Mouse (Mus musculus): ENCODE results near the gene Ptpn20. TPM values are rescaled to one million over a fixed set of nuclear protein-coding genes. Genes with fewer than 3 reads are reported as not detected.

The Ptpn20 gene
- polyA plus RNA-seq, 1 experiment from 2014 or later, result 0.11 TPM

GRCm38 (mm10) chr14:33682768-33683167, 93.8 kb downstream of the Ptpn20 start:
- Histone ChIP-seq H3K4me1 (peaks cover 5% of the 10 kb centered on the region), H3K27ac (no peak overlapping the region), H3K9ac (no peak overlapping the region), H3K9me3 (no peaks in the 10 kb centered on the region), H3K4me2 (replicated peaks) (no peak overlapping the region), H3K36me3 (no peaks in the 10 kb centered on the region), H3K27me3 (replicated peaks) (no peaks in the 10 kb centered on the region), H3K4me3 (no peak overlapping the region)
- 83% methylated on average over 2 of the region's 2 CpGs for WGBS
- no peak for ATAC-seq (ENCODE audit: low FRiP score, low read depth)

DNA sequence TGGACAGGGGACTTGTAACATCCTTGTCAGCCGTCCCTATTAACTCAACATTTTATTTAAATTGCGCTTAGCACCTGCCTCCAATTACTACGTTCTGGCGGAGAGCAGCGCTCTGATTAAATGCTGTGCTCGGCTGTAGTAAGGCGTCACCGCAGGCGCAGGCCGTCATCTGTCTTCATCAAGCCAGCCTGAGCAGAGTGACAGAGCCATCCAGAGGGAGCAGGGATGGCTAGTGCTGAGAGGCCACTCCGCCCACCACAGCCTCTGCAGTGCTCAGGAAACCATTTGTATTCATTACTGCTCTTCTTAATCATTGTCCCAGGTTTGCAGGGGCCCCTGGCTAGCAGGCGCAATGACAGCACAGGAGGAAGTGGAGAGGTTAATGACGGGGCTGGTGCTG, 94.7 kb downstream of the Ptpn20 start:
- Histone ChIP-seq H3K4me2 (replicated peaks) (peak overlapping the region; percentile 26; the same call in 1 of the 2 replicates), H3K4me1 (peaks cover 5% of the 10 kb centered on the region), H3K27ac (no peak overlapping the region), H3K9me3 (no peaks in the 10 kb centered on the region), H3K36me3 (no peaks in the 10 kb centered on the region), H3K9ac (no peak overlapping the region), H3K27me3 (replicated peaks) (no peaks in the 10 kb centered on the region), H3K4me3 (no peak overlapping the region)
- peak; percentile 91 for ATAC-seq (ENCODE audit: low FRiP score, low read depth)
- WGBS, result 5% methylated on average over 13 of the region's 13 CpGs

GRCm38 (mm10) chr14:33687444-33688028, 98.5 kb downstream of the Ptpn20 start:
- ATAC-seq (ENCODE audit: low FRiP score, low read depth), result no peak
- Histone ChIP-seq H3K9me3 (no peaks in the 10 kb centered on the region), H3K27ac (no peak overlapping the region), H3K4me1 (peaks cover 5% of the 10 kb centered on the region), H3K4me3 (no peak overlapping the region), H3K4me2 (replicated peaks) (no peak overlapping the region), H3K9ac (no peak overlapping the region), H3K36me3 (no peaks in the 10 kb centered on the region), H3K27me3 (replicated peaks) (no peaks in the 10 kb centered on the region)
- 68% methylated on average over 6 of the region's 6 CpGs for WGBS

DNA sequence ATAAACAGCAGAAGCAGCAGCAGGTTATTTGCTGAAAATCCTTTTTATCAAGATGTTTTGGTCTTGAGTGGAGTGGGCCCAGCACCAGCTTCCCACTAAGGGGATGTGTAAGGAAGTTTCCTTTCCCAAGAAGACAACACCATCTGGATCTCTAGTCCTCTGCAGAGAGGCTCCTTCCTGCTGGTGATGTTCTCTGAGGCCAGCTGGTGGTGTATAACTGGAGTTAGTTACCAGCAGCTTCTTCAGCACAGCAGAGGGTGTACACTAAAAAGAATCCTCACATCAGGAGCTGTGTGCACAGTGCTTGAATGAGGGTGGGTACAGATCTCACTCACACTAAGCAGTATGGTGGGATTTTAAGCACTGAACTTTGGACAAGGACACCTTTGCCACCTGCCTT, 100.0 kb downstream of the Ptpn20 start:
- no peaks in the 10 kb centered on the region for H3K9me3 ChIP-seq
- H3K4me3 ChIP-seq, result no peak overlapping the region
- no peak for ATAC-seq (ENCODE audit: low FRiP score, low read depth)
- no peak overlapping the region for H3K9ac ChIP-seq
- H3K4me1 ChIP-seq, result 0 out of 2 replicates have a peak, but pooled peaks cover under 1% of the 10 kb centered on the region
- no peaks in the 10 kb centered on the region for H3K27me3 ChIP-seq (replicated peaks)
- no peak overlapping the region for H3K27ac ChIP-seq
- H3K4me2 ChIP-seq (replicated peaks), result no peak overlapping the region
- H3K36me3 ChIP-seq, result no peaks in the 10 kb centered on the region

Other genes with a start within 250 kb of the Ptpn20 start
- 32.7 and 34.6 TPM in 2 replicates for gene Mapk8, start 142.0 kb upstream of the Ptpn20 start, polyA plus RNA-seq (2016; fragmentation: Nextera tagmentation; extraction: Ambion mirVana)
- not detected in 2 replicates for gene Frmpd2, start 117.5 kb upstream of the Ptpn20 start, polyA plus RNA-seq (2016; fragmentation: Nextera tagmentation; extraction: Ambion mirVana)